Mouse (Mus musculus) myocyte (in vitro differentiated cells): Measurements from ENCODE around the gene Gpr87.

Experiments used
- MAX ChIP-seq: IDR thresholded peaks from one replicate; pipeline ENCODE4 v1.6.1; 2011; ENCODE audit warnings: low read depth, mild to moderate bottlenecking, control low read depth
- MYOG ChIP-seq, 3 experiments: IDR thresholded peaks; one replicate each; pipeline ENCODE4 v1.6.1; 2011; ENCODE audit warnings: control low read depth in 2 of 3, low read depth in 2 of 3, mild to moderate bottlenecking in 2 of 3; ENCODE audit not compliant: insufficient read length in 2 of 3, control insufficient read depth in 1 of 3, insufficient read depth in 1 of 3
- POLR2A ChIP-seq: IDR thresholded peaks from one replicate; pipeline ENCODE4 v1.6.1; 2011; ENCODE audit warnings: low read depth, mild to moderate bottlenecking, control low read depth, moderate library complexity; ENCODE audit not compliant: insufficient read length
- REST ChIP-seq: IDR thresholded peaks from one replicate; pipeline ENCODE4 v1.6.1; 2011; ENCODE audit warnings: mild to moderate bottlenecking, control low read depth, moderate library complexity; ENCODE audit not compliant: insufficient read depth, insufficient read length
- SRF ChIP-seq: IDR thresholded peaks from one replicate; pipeline ENCODE4 v1.6.1; 2011; ENCODE audit warnings: low read depth; ENCODE audit not compliant: control insufficient read depth, insufficient read length
- TCF12 ChIP-seq: IDR thresholded peaks from one replicate; pipeline ENCODE4 v1.6.1; 2011; ENCODE audit warnings: mild to moderate bottlenecking, control low read depth; ENCODE audit not compliant: poor library complexity, insufficient read depth, severe bottlenecking
- USF1 ChIP-seq: IDR thresholded peaks from one replicate; pipeline ENCODE4 v1.6.1; 2011; ENCODE audit warnings: low read depth, mild to moderate bottlenecking, control low read depth, moderate library complexity

- TF ChIP-seq USF1: no peak
- TF ChIP-seq POLR2A: no peak
- no peak for TF ChIP-seq MAX
- no peak for TF ChIP-seq MYOG (IDR thresholded peaks at IDR 0.05; ENCODE audit: control insufficient read depth in 1 of 3, insufficient read depth in 1 of 3, insufficient read length in 2 of 3, low read depth in 2 of 3)
- no peak for TF ChIP-seq SRF
- no peak for TF ChIP-seq TCF12
- no peak for TF ChIP-seq REST
Observed at GRCm38 (mm10) chr3:59185662-59186061, 9.2 kb downstream of the Gpr87 start.
